Mouse (Mus musculus) thymus, adult 2 months (tissue): ENCODE measurements around the gene Fpgs.

ENCODE experiments used
- CTCF ChIP-seq: fragments of 200-500 bp; IDR thresholded peaks from 2 replicates; pipeline ENCODE4 v1.5.1; 2012; ENCODE audit warnings: mild to moderate bottlenecking, control low read depth, low read length, moderate library complexity, borderline replicate concordance; ENCODE audit not compliant: control insufficient read depth, poor library complexity, insufficient read depth; ENCODE audit errors: extremely low read depth
- POLR2A ChIP-seq: fragments of 200-500 bp; IDR thresholded peaks from 2 replicates; pipeline ENCODE4 v1.6.1; 2012; ENCODE audit warnings: mild to moderate bottlenecking, low read length, control low read depth, moderate library complexity; ENCODE audit not compliant: control insufficient read depth, poor library complexity, insufficient read depth; ENCODE audit errors: extremely low read depth

DNA sequence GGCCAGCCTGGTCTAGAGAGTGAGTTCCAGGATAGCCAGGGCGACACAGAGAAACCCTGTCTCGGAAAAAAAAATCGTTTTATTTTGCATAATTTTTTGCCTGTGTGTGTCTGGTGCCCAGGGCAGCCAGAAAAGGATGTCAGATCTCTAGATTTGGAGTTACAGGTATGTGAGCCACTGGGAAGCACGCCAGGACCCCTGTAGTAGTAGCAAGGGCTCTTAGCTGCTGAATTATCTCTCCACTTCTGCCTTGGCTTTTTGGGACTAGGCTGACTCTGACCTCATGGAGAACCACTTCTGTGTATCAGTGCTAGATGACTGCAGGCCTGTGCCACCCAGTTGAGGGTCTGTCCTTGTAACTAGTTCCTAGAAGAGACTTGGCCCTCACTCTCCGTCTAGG lies 62.1 kb downstream of the Fpgs start:
- no peak for TF ChIP-seq CTCF
- TF ChIP-seq POLR2A: no peak
